Mouse (Mus musculus): ENCODE data around the gene Ceacam16.

DNA sequence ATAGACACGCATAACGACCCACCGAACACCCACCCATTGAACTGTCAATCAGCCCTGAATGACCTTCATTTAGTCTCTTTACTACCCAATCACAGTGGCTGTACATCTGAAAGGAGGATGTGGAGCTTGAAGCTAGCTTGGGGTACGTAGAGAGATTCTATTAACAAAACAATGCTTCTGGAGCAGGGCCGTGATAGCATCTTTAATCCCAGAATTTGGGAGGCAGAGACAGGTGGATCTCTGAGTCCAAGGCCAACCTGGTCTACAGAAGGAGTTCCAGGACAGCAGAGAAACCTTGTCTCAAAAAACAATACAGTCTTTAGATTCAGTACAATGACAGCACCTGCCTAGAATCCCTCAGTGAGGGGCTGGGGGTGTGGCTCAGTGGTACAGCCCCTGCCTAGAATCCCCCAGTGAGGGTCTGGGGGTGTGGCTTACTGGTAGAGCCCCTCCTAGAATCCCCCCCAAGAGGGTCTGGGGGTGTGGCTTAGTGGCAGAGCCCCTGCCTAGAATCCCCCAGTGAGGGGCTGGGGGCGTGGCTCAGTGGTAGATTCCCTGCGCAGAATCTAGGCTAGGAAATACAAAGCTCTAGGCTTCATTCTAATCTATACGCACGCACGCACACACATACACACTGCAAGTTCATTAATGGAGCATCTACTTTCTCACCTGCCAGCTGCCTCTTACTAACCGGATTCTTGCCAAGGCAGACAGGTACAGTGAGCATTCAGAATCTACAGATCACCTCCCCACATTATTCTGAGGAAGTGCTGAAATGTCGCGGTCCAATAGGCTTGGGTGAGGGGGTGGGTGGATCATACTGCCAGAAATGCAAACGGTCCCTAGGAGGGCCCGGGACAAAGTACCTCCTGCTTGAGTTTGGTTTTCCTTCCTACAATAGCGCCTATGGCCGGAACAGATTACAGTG, 45.5 kb downstream of the Ceacam16 start:
- TF ChIP-seq CTCF (IDR thresholded peaks at IDR 0.05; ENCODE audit: control insufficient read depth, insufficient read depth, insufficient read length) (no peak), MYOG (IDR thresholded peaks at IDR 0.05; ENCODE audit: control insufficient read depth, extremely low read depth, insufficient read length) (no peak), MYOD1 (IDR thresholded peaks at IDR 0.05; ENCODE audit: control insufficient read depth, insufficient read length, low read depth) (no peak), USF1 (IDR thresholded peaks at IDR 0.05; ENCODE audit: low read depth) (no peak), CEBPB (IDR thresholded peaks at IDR 0.05; ENCODE audit: low read depth) (no peak)
